Mouse (Mus musculus): ENCODE measurements around the gene 1700088E04Rik. TPM values are rescaled to one million over a fixed set of nuclear protein-coding genes. Genes with fewer than 3 reads are reported as not detected.

1700088E04Rik gene
- polyA plus RNA-seq, 1 experiment from 2014 or later: 6.9 TPM

DNA sequence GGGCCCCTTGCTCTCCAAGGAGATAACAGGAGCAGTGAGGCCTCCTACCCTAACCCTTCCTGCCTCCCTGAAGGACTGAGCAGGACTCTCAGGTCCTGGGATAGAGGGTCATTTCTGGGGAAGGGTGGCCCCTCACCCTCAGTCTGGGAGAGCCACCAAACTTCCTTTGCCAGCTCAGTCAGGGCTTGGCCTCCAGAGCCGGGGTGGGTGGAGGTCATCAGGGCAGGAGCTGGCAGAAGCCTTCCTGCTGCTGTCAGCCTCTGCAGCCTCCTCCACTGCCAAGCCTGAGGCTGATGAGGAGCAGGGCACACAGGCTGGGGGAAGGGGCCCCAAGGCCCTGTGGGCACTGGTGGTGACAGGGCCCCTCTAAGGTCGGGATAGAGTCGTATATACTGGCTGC lies 14.5 kb upstream of the 1700088E04Rik start:
- ATAC-seq (ENCODE audit: insufficient read depth, low FRiP score): no peak
- peaks cover 5% of the 10 kb centered on the region; the same call in 1 of the 2 replicates for H3K27me3 ChIP-seq (ENCODE audit: control insufficient read depth, insufficient read depth, low read length)
- no peak overlapping the region for H3K4me3 ChIP-seq (replicated peaks; ENCODE audit: low read length)
- H3K9me3 ChIP-seq (replicated peaks; ENCODE audit: control insufficient read depth, low read length): no peaks in the 10 kb centered on the region
- no peak overlapping the region for H3K4me2 ChIP-seq (ENCODE audit: low read depth, low read length)
- 29% methylated on average over 3 of the region's 3 CpGs for whole genome bisulfite sequencing
- no peak overlapping the region for H3K27ac ChIP-seq (ENCODE audit: low read length)
- H3K9ac ChIP-seq (ENCODE audit: low read length): no peak overlapping the region
- H3K4me1 ChIP-seq (ENCODE audit: control insufficient read depth, insufficient read depth, low read length): no peaks in the 10 kb centered on the region
- H3K36me3 ChIP-seq (ENCODE audit: control insufficient read depth, insufficient read depth, low read length): no peaks in the 10 kb centered on the region

DNA sequence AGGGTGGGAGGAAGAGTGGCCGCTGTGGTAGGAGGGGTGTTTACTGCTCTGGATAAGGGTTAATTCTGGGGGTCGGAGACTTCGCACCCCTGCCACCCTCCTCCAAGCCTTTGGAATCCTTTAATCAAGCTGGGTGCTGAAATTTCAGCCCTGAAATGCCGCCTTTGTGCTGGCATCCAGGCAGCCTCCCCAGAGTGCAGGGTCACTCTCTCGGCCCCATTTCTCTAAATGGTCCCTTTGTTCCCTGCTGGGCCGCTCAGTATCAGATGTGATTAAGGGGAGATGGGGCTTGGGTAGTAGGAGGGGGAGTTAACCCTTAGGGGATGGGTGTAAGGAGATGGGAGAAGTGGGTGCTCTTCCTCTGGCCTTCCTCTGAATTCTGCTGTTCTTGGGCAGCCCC lies 11.7 kb upstream of the 1700088E04Rik start:
- no peak overlapping the region for H3K4me3 ChIP-seq (replicated peaks; ENCODE audit: low read length)
- no peak overlapping the region for H3K27ac ChIP-seq (ENCODE audit: low read length)
- H3K4me2 ChIP-seq (ENCODE audit: low read depth, low read length): no peak overlapping the region
- WGBS: 72% methylated on average over 6 of the region's 6 CpGs
- H3K4me1 ChIP-seq (ENCODE audit: control insufficient read depth, insufficient read depth, low read length): no peaks in the 10 kb centered on the region
- H3K27me3 ChIP-seq (ENCODE audit: control insufficient read depth, insufficient read depth, low read length): no peaks in the 10 kb centered on the region
- no peaks in the 10 kb centered on the region for H3K9me3 ChIP-seq (replicated peaks; ENCODE audit: control insufficient read depth, low read length)
- no peak overlapping the region for H3K9ac ChIP-seq (ENCODE audit: low read length)
- ATAC-seq (ENCODE audit: insufficient read depth, low FRiP score): no peak
- peaks cover 11% of the 10 kb centered on the region for H3K36me3 ChIP-seq (ENCODE audit: control insufficient read depth, insufficient read depth, low read length)

DNA sequence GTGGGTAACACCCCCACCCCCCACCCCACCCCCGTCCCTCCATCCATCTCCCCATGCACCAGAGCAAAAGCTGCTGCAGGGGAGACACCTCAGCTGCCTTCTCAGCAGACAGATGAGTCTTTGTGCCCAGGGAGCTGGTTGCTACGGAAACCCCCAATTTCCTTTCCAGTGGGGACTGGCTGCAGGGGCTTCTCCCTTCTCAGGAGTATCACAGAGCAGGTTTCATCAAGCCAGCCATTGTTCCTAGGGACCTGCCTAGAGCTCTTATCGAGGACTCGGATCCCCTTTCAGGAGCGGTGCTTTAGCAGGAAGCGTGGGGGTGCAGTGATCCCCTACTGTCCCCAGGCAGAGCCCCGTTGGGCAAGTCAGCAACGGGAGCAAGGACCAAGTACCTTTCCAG lies 10.8 kb upstream of the 1700088E04Rik start:
- Histone ChIP-seq H3K27ac (ENCODE audit: low read length) (no peak overlapping the region; the same call in 1 of the 2 replicates), H3K9me3 (replicated peaks; ENCODE audit: control insufficient read depth, low read length) (no peaks in the 10 kb centered on the region), H3K27me3 (ENCODE audit: control insufficient read depth, insufficient read depth, low read length) (no peaks in the 10 kb centered on the region), H3K36me3 (ENCODE audit: control insufficient read depth, insufficient read depth, low read length) (peaks cover 12% of the 10 kb centered on the region), H3K4me1 (ENCODE audit: control insufficient read depth, insufficient read depth, low read length) (no peaks in the 10 kb centered on the region), H3K9ac (ENCODE audit: low read length) (no peak overlapping the region), H3K4me3 (replicated peaks; ENCODE audit: low read length) (no peak overlapping the region), H3K4me2 (ENCODE audit: low read depth, low read length) (no peak overlapping the region)
- ATAC-seq (ENCODE audit: insufficient read depth, low FRiP score): no peak
- WGBS: 75% methylated on average over 8 of the region's 8 CpGs

DNA sequence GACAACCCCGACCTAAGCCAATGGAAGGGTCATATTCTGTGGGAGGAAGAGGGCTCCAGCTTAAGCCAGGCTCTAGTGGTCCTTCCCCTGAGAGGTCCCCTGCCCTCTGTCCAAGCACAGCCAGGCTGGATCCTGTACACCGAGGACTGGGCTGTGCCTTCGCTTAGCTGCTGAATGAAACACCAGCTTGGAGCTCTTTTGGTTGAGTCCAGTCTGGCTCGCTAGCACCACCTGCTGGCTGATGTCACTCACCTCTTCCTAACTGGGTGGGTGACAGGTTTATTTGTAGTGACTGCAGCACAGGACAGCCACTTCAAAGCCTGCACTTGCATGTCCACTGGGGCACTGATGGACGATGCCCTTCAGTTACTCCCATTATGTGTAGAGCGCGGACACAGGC lies 7.5 kb upstream of the 1700088E04Rik start:
- peaks cover 21% of the 10 kb centered on the region for H3K36me3 ChIP-seq (ENCODE audit: control insufficient read depth, insufficient read depth, low read length)
- ATAC-seq (ENCODE audit: insufficient read depth, low FRiP score): peak; percentile 61; the same call in 1 of the 2 replicates
- WGBS: 56% methylated on average over 7 of the region's 7 CpGs

DNA sequence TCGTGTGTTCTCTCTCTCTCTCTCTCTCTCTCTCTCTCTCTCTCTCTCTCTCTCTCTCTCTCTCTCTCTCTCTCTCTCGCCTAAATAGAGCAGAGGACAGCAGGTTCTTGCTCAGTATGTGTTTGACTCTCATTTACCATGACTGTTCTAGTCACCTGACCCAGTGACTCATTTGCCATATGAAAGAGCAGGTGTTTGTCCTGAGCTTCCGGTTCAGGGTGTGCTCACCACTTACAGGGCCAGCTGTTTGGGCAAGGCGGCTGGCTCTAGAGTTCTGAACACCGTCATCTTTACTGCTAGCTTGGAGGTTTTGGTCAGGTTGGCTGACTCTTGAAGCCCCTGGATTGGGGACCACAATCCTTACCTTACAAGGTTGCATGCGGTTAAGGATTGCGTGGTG lies 4.5 kb upstream of the 1700088E04Rik start:
- H3K4me3 ChIP-seq (replicated peaks; ENCODE audit: low read length): no peak overlapping the region
- H3K27ac ChIP-seq (ENCODE audit: low read length): peak overlapping the region; percentile 29; the same call in 1 of the 2 replicates
- no peak overlapping the region for H3K9ac ChIP-seq (ENCODE audit: low read length)
- H3K9me3 ChIP-seq (replicated peaks; ENCODE audit: control insufficient read depth, low read length): no peaks in the 10 kb centered on the region
- WGBS: 81% methylated on average over 7 of the region's 7 CpGs
- no peak overlapping the region for H3K4me2 ChIP-seq (ENCODE audit: low read depth, low read length)
- peaks cover 13% of the 10 kb centered on the region for H3K4me1 ChIP-seq (ENCODE audit: control insufficient read depth, insufficient read depth, low read length)
- peaks cover 21% of the 10 kb centered on the region for H3K36me3 ChIP-seq (ENCODE audit: control insufficient read depth, insufficient read depth, low read length)
- no peaks in the 10 kb centered on the region for H3K27me3 ChIP-seq (ENCODE audit: control insufficient read depth, insufficient read depth, low read length)
- ATAC-seq (ENCODE audit: insufficient read depth, low FRiP score): peak; percentile 31; the same call in 1 of the 2 replicates

More for the DNA sequence above, 7.5 kb upstream of the 1700088E04Rik start:
- Histone ChIP-seq H3K4me3 (replicated peaks; ENCODE audit: low read length) (no peak overlapping the region), H3K27ac (ENCODE audit: low read length) (no peak overlapping the region), H3K27me3 (ENCODE audit: control insufficient read depth, insufficient read depth, low read length) (no peaks in the 10 kb centered on the region), H3K4me1 (ENCODE audit: control insufficient read depth, insufficient read depth, low read length) (peaks cover 6% of the 10 kb centered on the region; the same call in 1 of the 2 replicates), H3K9ac (ENCODE audit: low read length) (no peak overlapping the region), H3K4me2 (ENCODE audit: low read depth, low read length) (no peak overlapping the region), H3K9me3 (replicated peaks; ENCODE audit: control insufficient read depth, low read length) (no peaks in the 10 kb centered on the region)

DNA sequence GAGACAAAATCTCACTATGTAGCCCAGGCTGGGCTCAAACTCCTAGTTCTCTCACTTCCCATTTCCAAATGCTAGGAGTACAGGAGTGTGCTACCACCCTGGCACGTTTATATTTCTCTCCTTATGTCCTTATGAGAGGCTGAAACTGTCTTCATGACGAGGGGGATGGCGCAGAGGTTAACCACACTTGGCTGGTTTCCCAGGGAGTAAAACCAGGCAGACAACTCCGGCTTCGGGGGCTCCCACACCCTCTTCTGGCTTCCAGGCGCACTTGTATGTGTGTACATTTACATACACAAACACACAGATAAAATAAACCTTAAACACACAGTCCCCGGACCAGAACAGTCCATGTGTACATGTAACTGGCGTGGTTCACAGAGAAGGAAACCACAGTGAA lies 3.0 kb upstream of the 1700088E04Rik start:
- WGBS: 50% methylated on average over 8 of the region's 8 CpGs
- H3K27me3 ChIP-seq (ENCODE audit: control insufficient read depth, insufficient read depth, low read length): no peaks in the 10 kb centered on the region
- H3K4me3 ChIP-seq (replicated peaks; ENCODE audit: low read length): no peak overlapping the region
- no peak overlapping the region for H3K9ac ChIP-seq (ENCODE audit: low read length)
- H3K4me1 ChIP-seq (ENCODE audit: control insufficient read depth, insufficient read depth, low read length): peaks cover 15% of the 10 kb centered on the region
- H3K4me2 ChIP-seq (ENCODE audit: low read depth, low read length): no peak overlapping the region
- H3K27ac ChIP-seq (ENCODE audit: low read length): peak overlapping the region; percentile 43
- no peaks in the 10 kb centered on the region for H3K9me3 ChIP-seq (replicated peaks; ENCODE audit: control insufficient read depth, low read length)
- H3K36me3 ChIP-seq (ENCODE audit: control insufficient read depth, insufficient read depth, low read length): peaks cover 12% of the 10 kb centered on the region; the same call in 1 of the 2 replicates
- ATAC-seq (ENCODE audit: insufficient read depth, low FRiP score): no peak

DNA sequence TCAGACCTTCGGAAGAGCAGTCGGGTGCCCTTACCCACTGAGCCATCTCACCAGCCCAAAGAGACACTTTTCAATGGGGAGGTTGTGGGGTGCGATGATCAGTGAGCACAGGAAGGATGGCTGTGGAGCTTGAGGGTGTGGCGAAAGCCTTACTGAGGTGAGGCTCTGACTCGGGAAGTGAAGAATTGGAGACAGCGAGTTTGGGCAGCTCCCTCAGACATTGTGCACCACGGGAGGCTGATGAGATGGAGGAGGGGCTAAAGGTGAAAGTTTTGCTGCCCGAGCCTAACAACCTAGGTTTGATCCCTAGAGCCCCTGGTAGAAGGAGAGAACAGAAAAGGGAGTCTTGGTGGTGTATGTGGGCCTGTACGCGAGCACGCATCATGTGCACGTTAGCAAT lies 2.3 kb upstream of the 1700088E04Rik start:
- H3K36me3 ChIP-seq (ENCODE audit: control insufficient read depth, insufficient read depth, low read length): peaks cover 10% of the 10 kb centered on the region; the same call in 1 of the 2 replicates
- WGBS: 78% methylated on average over 12 of the region's 12 CpGs
- ATAC-seq (ENCODE audit: insufficient read depth, low FRiP score): no peak

DNA sequence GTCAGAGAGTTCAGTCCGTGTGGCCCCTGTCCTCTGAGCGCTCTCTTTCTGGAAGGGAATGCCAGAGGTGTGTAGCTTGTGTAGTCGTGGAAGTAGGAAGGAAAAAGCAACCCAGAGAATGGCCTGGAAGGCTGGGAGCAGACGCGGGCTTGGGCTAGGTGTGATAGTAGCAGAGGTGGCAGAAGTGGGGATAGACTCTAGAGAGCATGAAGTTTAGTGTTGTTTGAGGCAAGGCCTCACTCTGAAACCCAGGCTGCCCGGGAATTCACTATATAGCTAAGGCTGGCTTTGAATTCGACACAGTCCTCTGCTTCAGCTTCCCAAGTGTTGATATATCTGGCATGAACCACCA lies 489 bp upstream of the 1700088E04Rik start:
- peak overlapping the region; percentile 50 for H3K27ac ChIP-seq (ENCODE audit: low read length)
- H3K4me3 ChIP-seq (replicated peaks; ENCODE audit: low read length): peak overlapping the region; percentile 64
- peak overlapping the region; percentile 72 for H3K9ac ChIP-seq (ENCODE audit: low read length)
- ATAC-seq (ENCODE audit: insufficient read depth, low FRiP score): 0 out of 2 replicates have a peak, but pooled peaks have one; percentile 3
- peaks cover 15% of the 10 kb centered on the region for H3K4me1 ChIP-seq (ENCODE audit: control insufficient read depth, insufficient read depth, low read length)
- H3K27me3 ChIP-seq (ENCODE audit: control insufficient read depth, insufficient read depth, low read length): no peaks in the 10 kb centered on the region
- H3K4me2 ChIP-seq (ENCODE audit: low read depth, low read length): peak overlapping the region; percentile 85
- 0 out of 2 replicates have a peak, but pooled peaks cover 7% of the 10 kb centered on the region for H3K36me3 ChIP-seq (ENCODE audit: control insufficient read depth, insufficient read depth, low read length)
- 0% methylated on average over 7 of the region's 7 CpGs for WGBS
- no peaks in the 10 kb centered on the region for H3K9me3 ChIP-seq (replicated peaks; ENCODE audit: control insufficient read depth, low read length)

More for the DNA sequence above, 2.3 kb upstream of the 1700088E04Rik start:
- no peak overlapping the region for H3K4me2 ChIP-seq (ENCODE audit: low read depth, low read length)
- peaks cover 15% of the 10 kb centered on the region for H3K4me1 ChIP-seq (ENCODE audit: control insufficient read depth, insufficient read depth, low read length)
- H3K27ac ChIP-seq (ENCODE audit: low read length): peak overlapping the region; percentile 43
- no peak overlapping the region for H3K4me3 ChIP-seq (replicated peaks; ENCODE audit: low read length)
- no peaks in the 10 kb centered on the region for H3K27me3 ChIP-seq (ENCODE audit: control insufficient read depth, insufficient read depth, low read length)
- H3K9me3 ChIP-seq (replicated peaks; ENCODE audit: control insufficient read depth, low read length): no peaks in the 10 kb centered on the region
- no peak overlapping the region for H3K9ac ChIP-seq (ENCODE audit: low read length)

DNA sequence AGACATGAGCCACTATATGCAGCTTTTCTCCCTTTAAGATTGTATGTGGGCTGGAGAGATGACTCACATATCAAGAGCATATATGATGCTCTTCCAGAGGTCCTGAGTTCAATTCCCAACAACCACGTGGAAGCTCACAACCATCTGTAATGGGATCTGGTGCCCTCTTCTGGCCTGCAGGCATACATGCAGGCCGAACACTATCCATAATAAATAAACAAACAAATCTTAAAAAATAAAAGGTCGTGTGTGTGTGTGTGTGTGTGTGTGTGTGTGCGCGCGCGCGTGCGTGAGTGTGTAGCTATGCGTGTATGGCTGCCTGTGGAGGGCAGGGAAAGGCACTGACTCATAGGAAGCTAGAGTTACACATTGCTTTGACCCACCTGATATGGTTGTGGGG lies 1.4 kb downstream of the 1700088E04Rik start:
- H3K4me3 ChIP-seq (replicated peaks; ENCODE audit: low read length): no peak overlapping the region
- no peak for ATAC-seq (ENCODE audit: insufficient read depth, low FRiP score)
- WGBS: 59% methylated on average over 10 of the region's 10 CpGs
- H3K4me1 ChIP-seq (ENCODE audit: control insufficient read depth, insufficient read depth, low read length): peaks cover 15% of the 10 kb centered on the region
- H3K36me3 ChIP-seq (ENCODE audit: control insufficient read depth, insufficient read depth, low read length): no peaks in the 10 kb centered on the region
- no peaks in the 10 kb centered on the region for H3K27me3 ChIP-seq (ENCODE audit: control insufficient read depth, insufficient read depth, low read length)
- H3K4me2 ChIP-seq (ENCODE audit: low read depth, low read length): no peak overlapping the region
- H3K9me3 ChIP-seq (replicated peaks; ENCODE audit: control insufficient read depth, low read length): no peaks in the 10 kb centered on the region
- no peak overlapping the region for H3K27ac ChIP-seq (ENCODE audit: low read length)
- no peak overlapping the region for H3K9ac ChIP-seq (ENCODE audit: low read length)

Data from stomach, embryonic 16.5 days (tissue).